Mouse (Mus musculus) brown adipose tissue, adult 24 weeks (tissue): ENCODE data around the gene Scimp. TPM values are rescaled to one million over a fixed set of nuclear protein-coding genes. Genes with fewer than 3 reads are reported as not detected.

Experiments
- H3K27ac ChIP-seq: fragments of 200-500 bp; replicated peaks from 2 replicates; pipeline ENCODE4 v1.5.1; 2012; ENCODE audit warnings: low read depth, mild to moderate bottlenecking, low read length
- H3K4me1 ChIP-seq: fragments of 200-500 bp; 2 replicates; pipeline ENCODE4 v1.6.1; 2012; ENCODE audit warnings: low read length, mixed read lengths; ENCODE audit not compliant: control insufficient read depth, insufficient read depth, insufficient read length
- H3K4me3 ChIP-seq: fragments of 200-500 bp; 2 replicates; pipeline ENCODE4 v1.5.1; 2012; ENCODE audit warnings: low read depth, mild to moderate bottlenecking, low read length, moderate library complexity; ENCODE audit not compliant: insufficient read depth
- polyA plus RNA-seq: library from polyadenylated mRNA; stranded (reverse); fragments of >200 nt; gene quantifications from 2 replicates; pipeline ENCODE4 v1.2.4, GENCODE M21; 2012; ENCODE audit not compliant: missing spikeins, insufficient read depth, insufficient read length

Gene Scimp
- polyA plus RNA-seq: not detected in 2 replicates

DNA sequence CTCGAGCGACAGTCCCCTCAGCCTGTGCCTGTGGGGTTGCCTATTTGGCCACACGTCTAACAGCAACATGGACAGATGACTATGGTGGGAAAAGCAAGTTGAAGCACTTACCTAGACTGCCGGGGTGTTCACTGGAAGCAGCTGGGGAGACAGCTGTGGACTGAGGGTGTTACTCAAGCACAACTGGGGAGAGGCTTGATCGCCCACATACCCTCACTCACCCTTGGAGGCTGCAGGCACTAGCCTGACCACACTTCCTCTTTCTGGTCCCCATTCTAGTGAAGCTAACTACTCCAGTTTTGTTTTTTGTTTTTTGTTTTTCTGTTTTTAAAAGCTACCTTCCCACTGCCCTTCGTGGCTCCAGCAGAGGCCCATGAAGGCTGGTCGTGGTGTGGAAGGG lies at the start of gene Scimp:
Gene Scimp (minus strand): TSS at position 222 of the 400 bp plus-strand sequence.
- H3K4me1 ChIP-seq: 0 out of 2 replicates have a peak, but pooled peaks cover 4% of the 10 kb centered on the region
- no peak within 1 kb of the TSS for H3K4me3 ChIP-seq
- peak within 1 kb of the TSS; percentile 54; the same call in 1 of the 2 replicates for H3K27ac ChIP-seq

DNA sequence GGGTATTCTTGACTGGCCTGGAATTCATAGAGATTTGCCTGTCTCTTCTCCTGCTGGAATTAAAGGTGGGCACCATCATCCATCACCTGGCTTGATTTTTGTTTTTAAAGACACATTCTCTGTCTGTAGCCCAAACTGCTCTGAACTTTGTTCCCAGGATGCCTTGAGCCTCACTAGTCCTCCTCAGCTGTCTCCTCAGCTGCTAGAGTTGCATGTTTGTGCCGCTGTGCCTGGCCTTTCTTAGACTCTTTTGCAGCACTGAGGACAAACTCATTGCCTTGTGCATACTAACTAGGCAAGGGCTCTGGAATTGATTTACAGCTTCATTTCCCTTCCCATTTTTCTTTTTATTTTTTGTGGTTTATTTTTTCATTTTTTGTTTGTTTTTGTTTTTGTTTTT lies 48.0 kb upstream of the Scimp start:
- Histone ChIP-seq H3K4me1 (no peaks in the 10 kb centered on the region), H3K4me3 (no peak overlapping the region), H3K27ac (no peak overlapping the region)

DNA sequence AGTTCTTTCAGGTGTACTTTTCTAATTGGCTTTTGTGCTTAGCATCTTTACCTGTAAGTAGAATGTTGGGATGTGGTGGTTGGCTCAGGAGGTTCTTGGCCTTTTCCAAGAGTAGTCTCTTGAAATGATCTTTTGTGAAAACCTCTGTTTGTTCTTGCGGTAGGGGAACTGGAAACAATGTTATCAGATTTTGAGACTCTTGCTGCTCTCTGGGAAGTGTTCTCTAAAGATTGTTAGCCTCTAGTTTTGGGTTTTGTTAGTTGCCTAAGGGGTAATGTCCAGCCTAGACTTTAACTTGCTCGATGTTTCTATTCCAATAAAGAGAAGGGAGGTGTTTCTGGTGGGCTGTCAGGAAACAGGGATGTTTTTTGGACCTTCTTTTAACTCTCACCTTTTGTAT lies 33.6 kb upstream of the Scimp start:
- Histone ChIP-seq H3K27ac (peak overlapping the region; percentile 65), H3K4me1 (peaks cover 6% of the 10 kb centered on the region; the same call in 1 of the 2 replicates), H3K4me3 (peak overlapping the region; percentile 77)

DNA sequence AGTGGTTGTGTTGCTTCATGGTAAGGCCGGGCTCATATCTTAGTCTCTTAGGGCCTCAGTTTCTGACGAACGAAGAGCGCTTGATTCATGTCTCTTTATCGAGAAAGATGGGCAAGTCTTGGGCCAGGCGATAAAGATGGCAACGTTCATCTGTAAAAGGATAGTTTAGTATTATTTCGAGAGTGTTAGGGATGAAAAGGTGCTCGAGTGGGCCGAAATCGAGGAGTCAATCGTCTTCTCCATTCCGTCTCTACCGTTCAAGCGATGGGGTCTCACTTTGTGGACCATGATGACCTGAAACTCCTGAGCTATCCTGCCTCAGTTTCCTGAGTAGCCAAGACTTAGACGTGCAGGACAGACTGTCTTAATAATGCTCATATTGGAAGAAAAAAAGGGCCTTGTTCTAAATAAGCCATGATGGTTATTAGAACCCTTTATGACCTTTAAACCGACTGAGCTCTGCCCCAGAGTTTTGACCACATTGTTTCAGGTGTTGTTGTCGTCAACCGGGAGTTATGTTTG lies 33.1 kb upstream of the Scimp start:
- Histone ChIP-seq H3K27ac (peak overlapping the region; percentile 65), H3K4me3 (peak overlapping the region; percentile 77), H3K4me1 (peaks cover 6% of the 10 kb centered on the region; the same call in 1 of the 2 replicates)

DNA sequence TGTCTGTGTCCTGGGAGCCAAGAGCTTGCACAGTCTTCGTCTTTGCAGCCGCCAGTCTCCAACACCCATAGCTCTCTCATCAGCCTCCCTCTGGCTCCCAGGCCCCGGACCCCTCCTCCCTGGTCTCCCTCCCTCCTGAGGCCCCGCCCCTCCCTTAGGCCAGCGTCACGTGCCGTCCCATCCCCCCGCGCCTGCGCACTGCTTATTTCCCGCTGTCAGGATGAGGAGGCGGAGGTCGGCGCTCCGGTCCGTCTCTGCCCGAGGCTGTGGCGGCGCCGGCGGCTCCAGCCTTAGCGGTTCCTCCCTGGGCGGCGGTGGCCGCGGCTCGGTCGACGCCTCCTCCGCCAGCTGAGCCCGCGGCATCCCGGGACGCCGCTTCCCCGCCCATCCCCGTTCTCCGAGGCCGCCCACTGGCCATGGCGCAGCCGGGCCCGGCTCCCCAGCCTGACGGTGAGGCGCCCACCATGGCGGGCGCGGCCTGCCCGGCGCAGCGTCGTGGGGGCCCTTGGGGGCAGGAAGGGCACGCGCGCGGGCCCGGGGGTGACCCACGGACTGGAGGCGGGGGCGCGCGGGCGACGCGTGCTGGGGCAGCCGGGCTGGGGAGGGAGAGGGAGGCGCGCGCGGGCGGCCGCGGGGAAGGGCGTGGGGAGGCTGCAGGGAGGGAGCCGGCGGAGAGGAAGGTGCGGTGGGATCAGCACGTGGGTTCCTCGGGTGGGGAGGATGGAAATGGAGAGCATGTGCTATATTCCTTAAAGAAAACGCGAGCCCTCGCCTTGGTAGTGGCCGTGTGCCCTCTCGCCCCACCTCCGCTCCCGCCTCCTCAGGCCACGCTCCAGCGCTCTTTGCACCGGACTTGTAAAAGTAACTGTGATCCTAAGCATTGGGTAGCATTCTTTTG lies 32.4 kb upstream of the Scimp start, which contains the start of gene Rabep1:
Gene Rabep1 (plus strand): TSS at position 220 of the 898 bp plus-strand sequence.
- Histone ChIP-seq H3K27ac (peak within 1 kb of the TSS; percentile 65), H3K4me1 (peaks cover 6% of the 10 kb centered on the region; the same call in 1 of the 2 replicates), H3K4me3 (peak within 1 kb of the TSS; percentile 77)

DNA sequence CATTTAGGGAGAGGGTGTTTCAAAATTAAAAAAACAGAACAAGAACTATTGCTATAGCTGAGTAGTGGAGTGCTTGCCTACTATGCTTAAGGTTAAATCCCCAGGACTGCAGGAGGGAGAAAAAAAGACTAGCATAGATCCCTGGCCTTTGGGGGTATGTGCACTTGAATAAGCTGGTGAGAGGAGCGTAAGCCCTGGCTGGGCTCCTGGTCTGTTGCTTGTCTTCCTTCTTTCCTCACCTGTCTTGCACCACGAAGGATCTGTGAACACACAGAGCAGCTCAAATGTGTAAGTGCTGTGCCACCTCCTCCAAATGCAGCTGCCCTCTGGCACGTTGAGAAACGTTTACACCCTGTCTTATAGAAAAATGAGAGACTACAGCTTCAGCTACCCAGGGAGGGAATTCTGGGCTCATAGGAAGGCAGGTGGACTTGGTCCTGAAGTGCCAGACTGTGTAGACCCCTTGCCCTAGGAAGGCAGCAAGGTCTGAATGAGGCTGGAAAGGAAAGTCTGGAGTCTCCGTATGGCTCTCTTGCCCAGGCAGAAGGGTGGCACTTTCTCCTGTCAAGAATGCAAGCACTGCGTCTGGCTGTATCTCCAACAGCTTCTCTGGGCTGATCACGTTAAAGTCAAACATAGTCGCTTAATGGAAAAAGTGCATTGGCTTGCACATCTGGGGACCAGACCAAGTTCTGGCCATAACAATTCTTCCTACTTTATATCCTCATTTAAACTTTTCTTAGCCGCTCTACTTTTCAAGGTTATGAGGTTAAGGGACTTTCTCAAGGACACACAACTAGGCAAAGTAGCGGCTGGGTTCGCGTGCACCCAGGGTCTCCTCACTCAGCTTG lies 31.5 kb upstream of the Scimp start:
- H3K4me1 ChIP-seq: peaks cover 6% of the 10 kb centered on the region; the same call in 1 of the 2 replicates
- peak overlapping the region; percentile 64 for H3K27ac ChIP-seq

DNA sequence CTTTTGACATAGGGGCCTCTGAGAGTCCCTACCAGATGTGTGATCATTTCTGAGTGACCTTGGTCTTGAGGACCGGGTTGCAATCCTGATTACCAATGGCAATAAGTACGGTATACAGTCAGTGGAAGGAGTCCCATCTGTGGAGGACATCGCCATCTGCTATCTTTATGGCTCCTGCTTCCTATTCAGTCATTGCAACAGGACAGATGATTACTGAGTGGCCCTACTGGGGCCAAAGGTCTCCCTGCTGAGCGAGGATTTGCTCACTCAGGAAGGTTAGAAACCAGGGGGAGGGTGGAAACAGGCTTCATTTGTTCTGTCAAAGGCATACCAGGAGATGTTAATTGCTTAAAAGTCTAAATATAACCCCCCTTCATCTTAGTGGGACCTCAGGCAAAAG lies 30.6 kb upstream of the Scimp start:
- Histone ChIP-seq H3K27ac (no peak overlapping the region), H3K4me3 (no peak overlapping the region), H3K4me1 (peaks cover 6% of the 10 kb centered on the region; the same call in 1 of the 2 replicates)

More for the DNA sequence above, 31.5 kb upstream of the Scimp start:
- H3K4me3 ChIP-seq: peak overlapping the region; percentile 61

DNA sequence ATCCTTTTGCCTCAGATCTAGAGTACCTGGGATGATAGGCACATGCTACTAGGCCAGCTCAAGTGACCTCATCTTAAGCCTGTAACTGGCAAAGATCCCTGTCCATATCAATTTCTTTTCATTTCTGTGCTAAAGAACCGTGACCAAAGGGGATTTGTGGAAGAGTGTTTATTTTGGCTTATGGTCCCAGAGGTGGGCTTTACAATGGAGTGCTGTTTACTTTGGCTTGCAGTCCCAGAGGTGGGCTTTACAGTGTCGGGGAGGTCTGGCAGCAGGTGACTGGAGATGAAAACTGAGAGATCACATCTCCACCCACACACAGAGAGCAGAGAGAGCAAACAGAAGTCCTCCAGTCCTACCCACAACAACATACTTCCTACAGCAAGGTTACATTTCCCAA lies 26.2 kb upstream of the Scimp start:
- no peak overlapping the region for H3K4me3 ChIP-seq
- no peak overlapping the region for H3K27ac ChIP-seq
- H3K4me1 ChIP-seq: no peaks in the 10 kb centered on the region

DNA sequence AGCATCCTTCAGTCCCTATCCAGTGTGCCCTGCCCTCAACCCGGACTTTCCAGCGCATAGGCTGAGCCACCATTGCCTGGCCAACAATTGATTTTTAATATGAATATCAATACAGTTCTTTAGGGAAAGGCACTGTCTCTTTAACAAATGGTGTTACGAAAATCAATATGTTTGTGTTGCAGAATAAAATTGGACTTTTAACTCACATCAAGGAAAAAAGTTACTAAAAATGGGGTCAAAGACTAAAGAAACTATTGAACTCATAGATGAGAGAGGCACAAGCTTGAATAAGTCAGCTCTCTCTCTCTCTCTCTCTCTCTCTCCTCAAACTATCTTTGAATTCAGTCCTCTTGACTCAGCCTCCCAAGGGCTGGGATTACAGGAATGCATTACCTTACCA lies 24.6 kb upstream of the Scimp start:
- H3K4me3 ChIP-seq: no peak overlapping the region
- H3K4me1 ChIP-seq: no peaks in the 10 kb centered on the region
- no peak overlapping the region for H3K27ac ChIP-seq

DNA sequence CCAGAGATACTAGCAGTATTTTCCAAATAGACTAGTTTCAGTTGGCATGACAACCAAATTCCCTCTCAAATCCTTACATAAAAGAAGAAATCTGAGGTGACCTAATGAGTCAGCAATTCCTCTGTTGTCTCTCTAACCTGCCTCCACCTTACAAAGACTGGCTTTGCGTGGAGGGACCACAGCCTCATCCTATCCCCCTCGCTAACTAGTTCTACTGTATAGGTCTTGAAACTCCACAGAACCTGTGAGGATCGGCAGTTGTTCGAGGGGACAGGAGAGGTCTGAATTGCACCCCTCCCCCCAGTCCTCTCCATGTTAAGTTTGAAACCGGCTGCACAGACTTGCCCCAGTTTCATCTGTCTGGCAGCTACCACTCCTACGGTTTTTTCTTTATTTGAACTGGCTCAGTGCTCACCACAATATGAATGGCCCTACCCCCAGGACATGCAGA lies 23.0 kb upstream of the Scimp start:
- no peak overlapping the region for H3K4me3 ChIP-seq
- H3K27ac ChIP-seq: no peak overlapping the region
- H3K4me1 ChIP-seq: no peaks in the 10 kb centered on the region

DNA sequence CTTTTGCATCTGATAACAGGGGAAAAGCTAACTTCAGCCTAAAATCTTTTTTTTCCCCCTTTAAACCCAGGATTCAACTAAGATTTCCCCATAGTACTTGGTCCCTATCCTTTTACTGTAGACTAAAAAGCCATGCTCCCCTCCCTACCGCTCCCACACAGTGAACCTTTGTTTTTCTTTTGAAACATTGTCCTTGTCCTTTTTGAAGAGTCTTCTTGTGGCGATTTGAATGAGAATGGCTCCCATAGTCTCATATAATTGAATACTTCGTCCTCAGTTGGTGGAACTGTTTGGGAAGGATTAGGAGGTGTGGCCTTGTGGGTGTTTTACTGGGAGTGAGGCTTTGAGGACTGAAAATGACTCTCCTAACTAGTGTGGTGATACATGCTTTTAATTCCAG lies 21.4 kb upstream of the Scimp start:
- H3K27ac ChIP-seq: no peak overlapping the region
- H3K4me1 ChIP-seq: peaks cover 3% of the 10 kb centered on the region; the same call in 1 of the 2 replicates

DNA sequence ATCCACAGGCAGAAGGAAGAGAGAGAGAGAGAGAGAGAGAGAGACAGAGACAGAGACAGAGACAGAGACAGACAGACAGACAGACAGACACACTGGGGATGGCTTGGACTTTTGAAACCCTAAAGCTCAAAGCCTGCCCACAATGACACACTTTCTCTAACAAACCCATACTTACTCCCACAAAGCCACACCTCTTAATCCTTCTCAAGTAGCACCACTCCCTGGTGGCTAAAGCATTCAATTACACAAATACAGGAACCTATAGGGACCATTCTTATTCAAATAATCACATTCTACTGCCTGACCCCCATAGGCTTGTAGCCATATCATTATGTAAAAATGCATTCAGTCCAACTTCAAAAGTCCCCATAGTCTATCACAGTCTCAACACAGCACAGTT lies 21.0 kb upstream of the Scimp start:
- H3K27ac ChIP-seq: no peak overlapping the region
- H3K4me3 ChIP-seq: no peak overlapping the region
- H3K4me1 ChIP-seq: peaks cover 3% of the 10 kb centered on the region; the same call in 1 of the 2 replicates

More for the DNA sequence above, 21.4 kb upstream of the Scimp start:
- no peak overlapping the region for H3K4me3 ChIP-seq

DNA sequence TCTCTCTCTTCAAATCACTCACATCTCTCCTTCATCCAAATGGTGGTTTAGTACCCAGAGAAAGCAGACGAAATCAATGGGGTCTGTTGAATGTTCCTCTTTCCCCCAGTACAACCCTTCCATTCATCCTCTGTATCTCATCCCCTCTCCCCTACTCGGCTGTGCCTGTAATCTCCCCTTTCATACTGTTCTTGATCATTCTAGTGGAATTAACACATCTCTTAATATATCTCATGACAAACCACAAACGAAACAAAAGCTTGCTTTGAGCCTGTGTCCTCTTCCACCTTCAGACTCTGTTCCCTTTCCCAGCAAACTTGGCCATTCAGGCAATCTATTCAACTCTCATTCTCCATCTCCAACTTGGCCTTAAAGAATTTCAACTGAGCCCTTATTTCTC lies 18.8 kb upstream of the Scimp start:
- H3K4me3 ChIP-seq: no peak overlapping the region
- H3K4me1 ChIP-seq: peaks cover 3% of the 10 kb centered on the region; the same call in 1 of the 2 replicates
- H3K27ac ChIP-seq: no peak overlapping the region

DNA sequence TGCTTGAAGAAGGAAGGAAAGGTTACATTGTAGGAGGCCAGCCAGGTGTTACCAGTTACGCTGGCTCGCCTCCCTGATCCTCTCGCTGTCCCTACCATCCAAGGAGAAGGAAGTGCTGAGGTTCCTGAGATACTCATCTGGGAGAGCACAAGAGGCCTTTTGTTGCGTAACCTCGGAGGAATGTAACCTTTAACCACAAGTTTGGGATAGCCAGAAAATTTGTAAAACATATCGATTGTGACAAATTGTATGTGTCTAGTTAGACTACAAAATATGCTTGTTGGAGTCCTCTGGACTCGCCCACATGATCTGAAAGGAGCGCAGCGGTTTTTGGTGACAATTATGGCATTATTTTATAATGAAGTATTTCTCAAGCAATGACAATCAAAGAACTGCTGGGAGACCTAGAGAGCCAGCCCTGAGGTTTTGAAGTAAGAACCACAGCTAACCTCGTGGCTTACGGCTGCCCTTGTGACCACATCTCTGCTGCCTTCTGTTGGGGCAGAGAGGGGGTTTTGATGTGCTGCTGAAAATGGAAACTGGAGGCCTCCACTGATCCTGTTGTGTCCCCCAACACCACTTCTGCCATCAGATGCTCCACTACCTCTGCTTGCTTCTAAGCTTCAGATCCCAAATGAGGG lies 16.7 kb upstream of the Scimp start:
- no peak overlapping the region for H3K4me3 ChIP-seq
- H3K27ac ChIP-seq: peak overlapping the region; percentile 74
- H3K4me1 ChIP-seq: peaks cover 3% of the 10 kb centered on the region; the same call in 1 of the 2 replicates
